Mouse (Mus musculus) gastrocnemius, adult 2 months (tissue): ENCODE data around the gene Bmp8a. TPM values are rescaled to one million over a fixed set of nuclear protein-coding genes. Genes with fewer than 3 reads are reported as not detected.
A peak's percentile ranks its signal among the peaks of the same experiment; 100 is the strongest.
"Not testable (repeated sequence)": the region's sequence is repeated elsewhere in the genome, so short reads cannot be mapped to it uniquely, and the experiment has no call there.

Source experiments
- DNase-seq: peaks from one replicate; pipeline ENCODE4 v3.0.0; 2022
- H3K27ac ChIP-seq: fragments of 200-600 bp; 2 replicates; pipeline ENCODE4 v1.8.1; 2022; ENCODE audit warnings: mild to moderate bottlenecking
- H3K4me3 ChIP-seq: fragments of 200-600 bp; 2 replicates; pipeline ENCODE4 v1.8.1; 2022; ENCODE audit warnings: mild to moderate bottlenecking, moderate library complexity
- CTCF ChIP-seq: fragments of 200-600 bp; IDR thresholded peaks from 2 replicates; pipeline ENCODE4 v1.8.1; 2022; ENCODE audit warnings: antibody characterized with exemption, mild to moderate bottlenecking, moderate library complexity
- intact Hi-C: fragments of 180-260 bp; cut with DNase I; formaldehyde crosslinking; loops from one replicate; pipeline ENCODE4 v1.15.1; 2025
- total RNA-seq, 2 experiments: library from RNA; stranded (reverse); gene quantifications; 2 replicates each; pipeline ENCODE4 v1.2.3; 2021

Gene Bmp8a
- total RNA-seq, 2 experiments from 2014 or later: 0.98 to 2.6 TPM

DNA sequence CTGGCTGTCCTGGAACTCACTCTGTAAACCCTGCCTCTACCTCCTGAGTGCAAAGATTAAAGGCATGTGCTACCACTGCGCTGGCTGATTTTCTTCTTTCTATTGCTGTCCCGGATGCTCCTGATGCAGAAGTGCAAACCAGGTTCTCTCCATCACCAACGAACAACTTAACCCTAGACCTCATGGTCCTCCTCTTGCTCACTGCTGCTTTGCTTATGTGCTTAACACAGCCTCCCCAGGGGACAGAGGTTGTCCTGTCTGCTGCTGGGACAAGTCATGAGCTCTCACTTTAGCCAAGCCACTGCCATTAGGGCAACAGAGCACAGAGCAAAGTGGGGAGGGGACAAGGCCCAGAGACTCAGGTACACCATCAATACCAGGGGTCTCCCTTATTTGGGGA is 28.6 kb downstream of the Bmp8a start:
- TF ChIP-seq CTCF: no peak
- intact Hi-C loops: no loop called here
- Histone ChIP-seq H3K27ac (no peak overlapping the region), H3K4me3 (no peak overlapping the region)
- no peak for DNase-seq

- DNase-seq: no peak
- H3K4me3 ChIP-seq: no peak overlapping the region
- no peak for TF ChIP-seq CTCF
- H3K27ac ChIP-seq: no peak overlapping the region
- intact Hi-C loops: no loop called here
Measured at GRCm38 (mm10) chr4:123313010-123313409, 30.0 kb downstream of the Bmp8a start.

DNA sequence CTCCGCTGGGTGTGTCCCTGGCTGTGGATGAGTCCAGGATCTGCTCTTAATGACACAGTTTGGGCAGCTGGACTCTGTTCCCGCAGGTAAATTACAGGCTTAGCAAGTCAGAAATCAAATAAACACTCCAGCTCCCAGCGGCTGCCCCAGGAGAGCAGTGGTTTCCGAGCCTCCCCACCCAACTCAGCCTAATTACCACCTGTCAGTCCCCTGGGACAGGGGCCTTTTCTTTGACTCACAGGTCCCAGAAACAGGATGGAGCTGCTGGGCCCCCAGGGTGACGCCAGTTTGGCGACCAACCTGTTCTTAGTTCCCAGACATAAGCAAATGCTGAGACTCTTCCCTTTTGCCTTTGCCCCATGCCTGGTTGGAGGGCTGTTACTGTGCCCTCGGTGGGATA is 31.2 kb downstream of the Bmp8a start:
- DNase-seq: no peak
- H3K27ac ChIP-seq: no peak overlapping the region
- intact Hi-C loops: no loop called here
- no peak for TF ChIP-seq CTCF
- H3K4me3 ChIP-seq: no peak overlapping the region

- Histone ChIP-seq H3K27ac (peak overlapping the region; percentile 77), H3K4me3 (no peak overlapping the region)
- no peak for TF ChIP-seq CTCF
- peak; percentile 74 for DNase-seq
- intact Hi-C loops: loop anchor here (5.0 kb wide), 2 partner anchors 39 to 84 kb away; no protein-coding TSS in a partner anchor
Measured at GRCm38 (mm10) chr4:123308292-123308691, 34.8 kb downstream of the Bmp8a start.

- H3K4me3 ChIP-seq: no peak overlapping the region
- no peak for DNase-seq
- intact Hi-C loops: loop anchor here (1.0 to 5.0 kb wide), 3 partner anchors 40 to 222 kb away; no protein-coding TSS in a partner anchor
- no peak for TF ChIP-seq CTCF
- peak overlapping the region; percentile 77; the same call in 1 of the 2 replicates for H3K27ac ChIP-seq
Measured at GRCm38 (mm10) chr4:123306999-123307398, 36.1 kb downstream of the Bmp8a start.

- DNase-seq: no peak
- H3K4me3 ChIP-seq: no peak overlapping the region
- peak overlapping the region; percentile 53 for H3K27ac ChIP-seq
- TF ChIP-seq CTCF: peak; percentile 88
- intact Hi-C loops: loop anchor here (1.0 to 5.0 kb wide), 3 partner anchors 42 to 224 kb away; no protein-coding TSS in a partner anchor
Measured at GRCm38 (mm10) chr4:123305789-123306188, 37.3 kb downstream of the Bmp8a start.

- no peak for TF ChIP-seq CTCF
- intact Hi-C loops: no loop called here
- DNase-seq: peak; percentile 71
- Histone ChIP-seq H3K27ac (peak overlapping the region; percentile 49; the same call in 1 of the 2 replicates), H3K4me3 (no peak overlapping the region)
Measured at GRCm38 (mm10) chr4:123298980-123299670, 43.9 kb downstream of the Bmp8a start.

- no peak overlapping the region for H3K4me3 ChIP-seq
- TF ChIP-seq CTCF: no peak
- H3K27ac ChIP-seq: no peak overlapping the region
- intact Hi-C loops: no loop called here
- no peak for DNase-seq
Measured at GRCm38 (mm10) chr4:123298226-123298625, 44.8 kb downstream of the Bmp8a start.

DNA sequence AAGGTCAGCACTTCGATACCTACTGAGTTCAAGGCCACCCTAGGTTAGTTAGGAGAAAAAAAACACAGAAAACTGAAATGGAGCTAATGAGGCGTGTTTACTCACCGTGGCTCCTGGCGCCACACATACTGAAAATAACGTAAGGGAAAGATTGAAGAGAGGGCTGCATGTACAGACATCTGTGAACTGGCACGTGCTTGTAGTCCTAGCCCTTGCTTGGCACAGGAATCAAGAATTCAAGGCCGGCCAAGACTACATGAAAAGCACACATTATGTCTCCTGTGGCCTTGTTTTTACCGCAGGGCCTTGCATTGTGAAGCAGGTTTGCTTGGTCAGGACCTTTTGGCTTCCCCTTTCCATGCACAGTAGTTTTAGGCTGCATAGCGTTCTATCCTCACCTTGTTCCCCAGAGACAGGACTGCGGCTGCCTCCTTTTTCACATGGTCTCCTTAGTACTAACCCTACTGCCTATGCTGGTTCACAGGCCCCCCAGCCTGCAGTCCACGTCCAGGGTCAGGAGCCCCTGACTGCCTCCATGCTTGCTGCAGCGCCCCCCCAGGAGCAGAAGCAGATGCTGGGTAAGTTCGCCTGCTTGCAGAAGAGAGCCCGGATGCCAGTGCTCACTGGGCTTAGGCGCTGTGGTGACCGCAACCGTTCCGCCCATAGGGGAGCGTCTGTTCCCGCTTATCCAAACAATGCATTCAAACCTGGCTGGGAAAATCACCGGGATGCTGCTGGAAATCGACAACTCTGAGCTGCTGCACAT is 45.7 kb downstream of the Bmp8a start:
- Histone ChIP-seq H3K4me3 (no peak overlapping the region), H3K27ac (peak overlapping the region; percentile 80; the same call in 1 of the 2 replicates)
- DNase-seq: peak; percentile 16
- intact Hi-C loops: no loop called here
- no peak for TF ChIP-seq CTCF

- Histone ChIP-seq H3K27ac (peak overlapping the region; percentile 80), H3K4me3 (no peak overlapping the region; the same call in 1 of the 2 replicates)
- no peak for TF ChIP-seq CTCF
- intact Hi-C loops: no loop called here
- DNase-seq: no peak
Measured at GRCm38 (mm10) chr4:123296148-123296534, 46.9 kb downstream of the Bmp8a start.

- Histone ChIP-seq H3K27ac (peak overlapping the region; percentile 80), H3K4me3 (peak overlapping the region; percentile 29)
- intact Hi-C loops: no loop called here
- TF ChIP-seq CTCF: no peak
- peak; percentile 70 for DNase-seq
Measured at GRCm38 (mm10) chr4:123295516-123296147, 47.4 kb downstream of the Bmp8a start.

GRCm38 (mm10) chr4:123295026-123295425 is 48.0 kb downstream of the Bmp8a start:
- peak overlapping the region; percentile 80 for H3K27ac ChIP-seq
- H3K4me3 ChIP-seq, intact Hi-C loops: not testable (repeated sequence)
- peak; percentile 27 for DNase-seq
